Comparison of ENCODE assay signal across 36 mouse cellular contexts in genomic region chr7:43636194-43636593, GRCm38 (mm10). TPM values are rescaled to one million over a fixed set of nuclear protein-coding genes. Genes with fewer than 3 reads are reported as not detected.
DNase-seq lines count a peak whose midpoint lies in the region; ATAC-seq and TF ChIP-seq lines count a peak whose summit lies in the region.
"Had no signal": no experiment of that assay in that cellular context is flagged by ENCODE, and none has a peak within 500 bp of the region (broad histone marks: within the 10 kb centered on the region; RNA-seq: fewer than 3 reads in every experiment).

No protein-coding gene starts in this region.

- ATAC-seq in liver, postnatal 0 days = peak; percentile 51
- ATAC-seq in liver, embryonic 11.5 days (replicated peaks; ENCODE audit: low FRiP score) = no peak
- no peak for ATAC-seq in intestine, postnatal 0 days
- no peak for ATAC-seq in frontal cortex, adult (ENCODE audit: low TSS enrichment)
- ATAC-seq: activated CD4-positive, CD25-positive, alpha-beta regulatory T cell, adult 4 months; forebrain, embryonic 15.5 days had no signal

- 38% methylated on average over 2 of the region's 2 CpGs for whole genome bisulfite sequencing in liver, postnatal 0 days (ENCODE audit: insufficient replicate concordance)
- 54% methylated on average over 2 of the region's 2 CpGs for WGBS in liver, embryonic 11.5 days
- WGBS in bone marrow, adult 2 months = 23% methylated on average over 2 of the region's 2 CpGs
- WGBS in intestine, postnatal 0 days = 45% methylated on average over 2 of the region's 2 CpGs
- WGBS in small intestine, adult 2 months = 53% methylated on average over 2 of the region's 2 CpGs
- WGBS in embryonic facial prominence, embryonic 10.5 days = 74% methylated on average over 2 of the region's 2 CpGs

- no peak for TF ChIP-seq CTCF in liver, postnatal 0 days (IDR thresholded peaks at IDR 0.05; ENCODE audit: low read depth)
- no peak for TF ChIP-seq CTCF in bone marrow, adult 2 months (IDR thresholded peaks at IDR 0.05; ENCODE audit: control insufficient read depth, insufficient read depth, low read length)
- no peak for TF ChIP-seq CTCF in intestine, postnatal 0 days (IDR thresholded peaks at IDR 0.05; ENCODE audit: low read depth)
- no peak for TF ChIP-seq CTCF in small intestine, adult 2 months (IDR thresholded peaks at IDR 0.05; ENCODE audit: extremely low read depth, insufficient read length, insufficient replicate concordance, low read depth, low read length)

- no peak overlapping the region for H3K9ac ChIP-seq in liver, postnatal 0 days (replicated peaks)
- H3K9ac ChIP-seq in liver, embryonic 11.5 days (ENCODE audit: low read depth, low read length) = no peak overlapping the region
- no peak overlapping the region for H3K9ac ChIP-seq in intestine, postnatal 0 days (ENCODE audit: low read depth, low read length)
- H3K9ac ChIP-seq: embryonic facial prominence, embryonic 13.5 days; forebrain, embryonic 15.5 days; heart, embryonic 12.5 days; hindbrain, embryonic 15.5 days; liver, embryonic 15.5 days; lung, embryonic 15.5 days; midbrain, embryonic 12.5 days; neural tube, embryonic 13.5 days; stomach, embryonic 15.5 days had no signal

- H3K4me2 ChIP-seq in liver, postnatal 0 days (ENCODE audit: low read depth, low read length) = no peak overlapping the region
- H3K4me2 ChIP-seq in liver, embryonic 11.5 days = no peak overlapping the region
- H3K4me2 ChIP-seq in intestine, postnatal 0 days (replicated peaks; ENCODE audit: low read depth) = peak overlapping the region; percentile 32
- H3K4me2 ChIP-seq: embryonic facial prominence, embryonic 13.5 days; forebrain, embryonic 15.5 days; heart, embryonic 12.5 days; hindbrain, embryonic 15.5 days; liver, embryonic 15.5 days; lung, embryonic 15.5 days; midbrain, embryonic 12.5 days; neural tube, embryonic 13.5 days; stomach, embryonic 15.5 days had no signal

- no peaks in the 10 kb centered on the region for H3K27me3 ChIP-seq in liver, postnatal 0 days (ENCODE audit: insufficient read depth, low read length)
- H3K27me3 ChIP-seq in liver, embryonic 11.5 days (replicated peaks; ENCODE audit: control insufficient read depth, insufficient read depth, low read length) = no peaks in the 10 kb centered on the region
- H3K27me3 ChIP-seq in intestine, postnatal 0 days (replicated peaks; ENCODE audit: control insufficient read depth, insufficient read depth, low read length) = no peaks in the 10 kb centered on the region
- no peaks in the 10 kb centered on the region for H3K27me3 ChIP-seq in small intestine, adult 2 months (ENCODE audit: control insufficient read depth, insufficient read depth, low read length)
- no peaks in the 10 kb centered on the region for H3K27me3 ChIP-seq in embryonic facial prominence, embryonic 10.5 days (replicated peaks; ENCODE audit: low read depth, poor library complexity, severe bottlenecking)
- H3K27me3 ChIP-seq: embryonic facial prominence, embryonic 13.5 days; forebrain, embryonic 15.5 days; heart, embryonic 12.5 days; hindbrain, embryonic 15.5 days; liver, embryonic 15.5 days; lung, embryonic 15.5 days; midbrain, embryonic 12.5 days; neural tube, embryonic 13.5 days; stomach, embryonic 15.5 days had no signal

- no peak for TF ChIP-seq POLR2A in bone marrow, adult 2 months (IDR thresholded peaks at IDR 0.05; ENCODE audit: borderline replicate concordance, control insufficient read depth, low read depth, low read length)
- no peak for TF ChIP-seq POLR2A in small intestine, adult 2 months (IDR thresholded peaks at IDR 0.05; ENCODE audit: low read depth, low read length)

- H3K9me3 ChIP-seq in liver, postnatal 0 days (ENCODE audit: low read length) = no peaks in the 10 kb centered on the region
- H3K9me3 ChIP-seq in liver, embryonic 11.5 days (ENCODE audit: control insufficient read depth, low read length) = no peaks in the 10 kb centered on the region
- no peaks in the 10 kb centered on the region for H3K9me3 ChIP-seq in intestine, postnatal 0 days (ENCODE audit: control insufficient read depth)
- H3K9me3 ChIP-seq in embryonic facial prominence, embryonic 10.5 days = no peaks in the 10 kb centered on the region
- H3K9me3 ChIP-seq: embryonic facial prominence, embryonic 13.5 days; forebrain, embryonic 10.5 days; forebrain, embryonic 15.5 days; heart, embryonic 12.5 days; hindbrain, embryonic 10.5 days; hindbrain, embryonic 15.5 days; liver, embryonic 15.5 days; lung, embryonic 15.5 days; midbrain, embryonic 12.5 days; neural tube, embryonic 13.5 days; stomach, embryonic 15.5 days had no signal

- peak overlapping the region; percentile 44; the same call in 1 of the 2 replicates for H3K27ac ChIP-seq in liver, postnatal 0 days (ENCODE audit: low read depth)
- no peak overlapping the region for H3K27ac ChIP-seq in liver, embryonic 11.5 days (ENCODE audit: low read depth, low read length)
- H3K27ac ChIP-seq in bone marrow, adult 2 months (ENCODE audit: control insufficient read depth, insufficient read depth, low read depth, low read length, poor library complexity) = 0 out of 2 replicates have a peak overlapping the region, but pooled peaks have one; percentile 26
- H3K27ac ChIP-seq in intestine, postnatal 0 days (ENCODE audit: low read depth, low read length) = no peak overlapping the region
- peak overlapping the region; percentile 10; the same call in 1 of the 2 replicates for H3K27ac ChIP-seq in small intestine, adult 2 months (ENCODE audit: insufficient read depth, low read depth, low read length)
- no peak overlapping the region for H3K27ac ChIP-seq in embryonic facial prominence, embryonic 10.5 days (replicated peaks)
- H3K27ac ChIP-seq: embryonic facial prominence, embryonic 13.5 days; forebrain, embryonic 10.5 days; forebrain, embryonic 15.5 days; gastrocnemius, adult 2 months; heart, adult 2 months; hindbrain, embryonic 10.5 days; hindbrain, embryonic 15.5 days; liver, embryonic 15.5 days; lung, embryonic 15.5 days; midbrain, embryonic 12.5 days; neural tube, embryonic 13.5 days; stomach, embryonic 15.5 days had no signal

- no peak for DNase-seq in liver, postnatal 0 days
- no peak for DNase-seq in liver, embryonic 11.5 days (ENCODE audit: low spot score)
- DNase-seq in embryonic facial prominence, embryonic 10.5 days (ENCODE audit: low spot score) = no peak
- DNase-seq: adrenal gland, adult 2 months; adrenal gland, postnatal 36 days; cerebellum, adult 8-10 months; cerebellum, postnatal 25 days; embryo, embryonic 11 days; gastrocnemius, adult 2 months; gastrocnemius, postnatal 36 days; heart, adult 2 months; kidney, postnatal 14 days; layer of hippocampus, adult 9-11 months; liver; thymus, postnatal 14 days had no signal

- no peaks in the 10 kb centered on the region for H3K36me3 ChIP-seq in liver, postnatal 0 days (replicated peaks; ENCODE audit: insufficient read depth, low read length)
- no peaks in the 10 kb centered on the region for H3K36me3 ChIP-seq in liver, embryonic 11.5 days (ENCODE audit: control insufficient read depth, insufficient read depth, low read length)
- no peaks in the 10 kb centered on the region for H3K36me3 ChIP-seq in intestine, postnatal 0 days (ENCODE audit: control insufficient read depth, insufficient read depth)
- peaks cover 4% of the 10 kb centered on the region; the same call in 1 of the 2 replicates for H3K36me3 ChIP-seq in small intestine, adult 2 months (ENCODE audit: control insufficient read depth, insufficient read depth, low read length)
- no peaks in the 10 kb centered on the region for H3K36me3 ChIP-seq in embryonic facial prominence, embryonic 10.5 days (replicated peaks)
- H3K36me3 ChIP-seq: embryonic facial prominence, embryonic 13.5 days; forebrain, embryonic 10.5 days; forebrain, embryonic 15.5 days; heart, embryonic 12.5 days; hindbrain, embryonic 10.5 days; hindbrain, embryonic 15.5 days; liver, embryonic 15.5 days; lung, embryonic 15.5 days; midbrain, embryonic 12.5 days; neural tube, embryonic 13.5 days; stomach, embryonic 15.5 days had no signal

- H3K4me3 ChIP-seq in liver, postnatal 0 days (ENCODE audit: low read depth, low read length) = no peak overlapping the region
- no peak overlapping the region for H3K4me3 ChIP-seq in liver, embryonic 11.5 days (ENCODE audit: low read depth, low read length)
- no peak overlapping the region for H3K4me3 ChIP-seq in bone marrow, adult 2 months (replicated peaks; ENCODE audit: control insufficient read depth, low read depth, low read length)
- no peak overlapping the region for H3K4me3 ChIP-seq in intestine, postnatal 0 days (ENCODE audit: low read depth, low read length)
- H3K4me3 ChIP-seq in small intestine, adult 2 months (ENCODE audit: low read depth, low read length) = peak overlapping the region; percentile 32; the same call in 1 of the 2 replicates
- no peak overlapping the region for H3K4me3 ChIP-seq in embryonic facial prominence, embryonic 10.5 days
- H3K4me3 ChIP-seq: embryonic facial prominence, embryonic 13.5 days; forebrain, embryonic 10.5 days; forebrain, embryonic 15.5 days; gastrocnemius, adult 2 months; heart, adult 2 months; heart, embryonic 12.5 days; hindbrain, embryonic 10.5 days; hindbrain, embryonic 15.5 days; liver, embryonic 15.5 days; lung, embryonic 15.5 days; midbrain, embryonic 12.5 days; neural tube, embryonic 13.5 days; stomach, embryonic 15.5 days had no signal

- TF ChIP-seq EP300 in liver, postnatal 0 days (IDR thresholded peaks at IDR 0.05; ENCODE audit: low read depth) = no peak

- H3K4me1 ChIP-seq in liver, postnatal 0 days (ENCODE audit: insufficient read depth) = no peaks in the 10 kb centered on the region
- no peaks in the 10 kb centered on the region for H3K4me1 ChIP-seq in liver, embryonic 11.5 days (replicated peaks; ENCODE audit: control insufficient read depth, insufficient read depth, low read length)
- peaks cover 5% of the 10 kb centered on the region; the same call in 1 of the 2 replicates for H3K4me1 ChIP-seq in bone marrow, adult 2 months (ENCODE audit: control insufficient read depth, insufficient read depth, low read length)
- peaks cover 6% of the 10 kb centered on the region; the same call in 1 of the 2 replicates for H3K4me1 ChIP-seq in intestine, postnatal 0 days (replicated peaks; ENCODE audit: control insufficient read depth, insufficient read depth, low read length)
- H3K4me1 ChIP-seq in small intestine, adult 2 months (ENCODE audit: control insufficient read depth, insufficient read depth, insufficient read length, low read length) = peaks cover 26% of the 10 kb centered on the region; the same call in 1 of the 2 replicates
- H3K4me1 ChIP-seq in embryonic facial prominence, embryonic 10.5 days = no peaks in the 10 kb centered on the region
- H3K4me1 ChIP-seq: embryonic facial prominence, embryonic 13.5 days; forebrain, embryonic 10.5 days; forebrain, embryonic 15.5 days; heart, embryonic 12.5 days; hindbrain, embryonic 10.5 days; hindbrain, embryonic 15.5 days; liver, embryonic 15.5 days; lung, embryonic 15.5 days; midbrain, embryonic 12.5 days; neural tube, embryonic 13.5 days; stomach, embryonic 15.5 days had no signal

RNA-seq across cellular contexts. Expression of gene Ceacam18, which starts 1.7 kb away (rescaled TPM):
- polyA plus RNA-seq in liver, postnatal 0 days (2015; fragmentation: Nextera tagmentation; extraction: Ambion mirVana) = 0.14 TPM in 1 of 2 replicates, not detected in the other
- polyA plus RNA-seq in liver, embryonic 11.5 days (2014; fragmentation: Nextera tagmentation; extraction: Ambion mirVana) = not detected in 2 replicates
- not detected in 2 replicates for polyA plus RNA-seq in bone marrow, adult 2 months (2011; ENCODE audit: insufficient read depth, insufficient read length, low replicate concordance, missing spikeins)
- 59.7 and 68.3 TPM in 2 replicates for polyA plus RNA-seq in intestine, postnatal 0 days (2015; fragmentation: Nextera tagmentation; extraction: Ambion mirVana)
- polyA plus RNA-seq in small intestine, adult 2 months (2012; rRNA removed) = 42.7 and 57.8 TPM in 2 replicates
- not detected in 2 replicates for polyA plus RNA-seq in embryonic facial prominence, embryonic 10.5 days (2016; fragmentation: Nextera tagmentation; extraction: Ambion mirVana)
- polyA plus RNA-seq: activated CD4-positive, CD25-positive, alpha-beta regulatory T cell, adult 4 months; adrenal gland, adult 2 months; embryonic facial prominence, embryonic 13.5 days; forebrain, embryonic 10.5 days; forebrain, embryonic 15.5 days; heart, adult 2 months; heart, embryonic 12.5 days; heart, postnatal 0 days; hindbrain, embryonic 10.5 days; kidney, embryonic 14.5 days; limb, embryonic 11.5 days; lung, embryonic 15.5 days; midbrain, embryonic 12.5 days; midbrain, postnatal 0 days; neural tube, embryonic 13.5 days had no signal

RNA-seq across cellular contexts. Expression of gene Siglece, which starts 23.8 kb away (rescaled TPM):
- polyA plus RNA-seq in liver, postnatal 0 days (2015; fragmentation: Nextera tagmentation; extraction: Ambion mirVana) = 5.1 and 5.8 TPM in 2 replicates
- polyA plus RNA-seq in liver, embryonic 11.5 days (2014; fragmentation: Nextera tagmentation; extraction: Ambion mirVana) = 0.79 and 0.90 TPM in 2 replicates
- polyA plus RNA-seq in bone marrow, adult 2 months (2011; ENCODE audit: insufficient read depth, insufficient read length, low replicate concordance, missing spikeins) = 14.5 and 24.2 TPM in 2 replicates
- 0.50 and 0.64 TPM in 2 replicates for polyA plus RNA-seq in intestine, postnatal 0 days (2015; fragmentation: Nextera tagmentation; extraction: Ambion mirVana)
- polyA plus RNA-seq in small intestine, adult 2 months (2012; rRNA removed) = 2.2 and 3.0 TPM in 2 replicates
- polyA plus RNA-seq in embryonic facial prominence, embryonic 10.5 days (2016; fragmentation: Nextera tagmentation; extraction: Ambion mirVana) = 0.25 and 0.52 TPM in 2 replicates
- polyA plus RNA-seq: midbrain, postnatal 0 days; neural tube, embryonic 13.5 days had no signal

RNA-seq across cellular contexts. Expression of gene Zfp819, which starts 29.2 kb away (rescaled TPM):
- not detected in 2 replicates for polyA plus RNA-seq in liver, postnatal 0 days (2015; fragmentation: Nextera tagmentation; extraction: Ambion mirVana)
- 0.07 and 0.16 TPM in 2 replicates for polyA plus RNA-seq in liver, embryonic 11.5 days (2014; fragmentation: Nextera tagmentation; extraction: Ambion mirVana)
- polyA plus RNA-seq in bone marrow, adult 2 months (2011; ENCODE audit: insufficient read depth, insufficient read length, low replicate concordance, missing spikeins) = 1.6 TPM in 1 of 2 replicates, not detected in the other
- polyA plus RNA-seq in intestine, postnatal 0 days (2015; fragmentation: Nextera tagmentation; extraction: Ambion mirVana) = not detected in 2 replicates
- 0.05 TPM in 1 of 2 replicates, not detected in the other for polyA plus RNA-seq in small intestine, adult 2 months (2012; rRNA removed)
- 1.1 and 1.4 TPM in 2 replicates for polyA plus RNA-seq in embryonic facial prominence, embryonic 10.5 days (2016; fragmentation: Nextera tagmentation; extraction: Ambion mirVana)
- polyA plus RNA-seq: adrenal gland, adult 2 months; embryonic facial prominence, embryonic 13.5 days; heart, adult 2 months; heart, embryonic 12.5 days; heart, postnatal 0 days; intestine, embryonic 14.5 days; liver, embryonic 15.5 days; stomach, embryonic 15.5 days had no signal

RNA-seq across cellular contexts. Expression of gene Ctu1, which starts 35.6 kb away (rescaled TPM):
- polyA plus RNA-seq in liver, postnatal 0 days (2015; fragmentation: Nextera tagmentation; extraction: Ambion mirVana) = 3.2 and 4.5 TPM in 2 replicates
- 7.5 and 8.7 TPM in 2 replicates for polyA plus RNA-seq in liver, embryonic 11.5 days (2014; fragmentation: Nextera tagmentation; extraction: Ambion mirVana)
- polyA plus RNA-seq in bone marrow, adult 2 months (2011; ENCODE audit: insufficient read depth, insufficient read length, low replicate concordance, missing spikeins) = 2.4 and 3.6 TPM in 2 replicates
- polyA plus RNA-seq in intestine, postnatal 0 days (2015; fragmentation: Nextera tagmentation; extraction: Ambion mirVana) = 5.2 and 5.8 TPM in 2 replicates
- polyA plus RNA-seq in small intestine, adult 2 months (2012; rRNA removed) = 7.6 and 9.7 TPM in 2 replicates
- polyA plus RNA-seq in embryonic facial prominence, embryonic 10.5 days (2016; fragmentation: Nextera tagmentation; extraction: Ambion mirVana) = 18.1 and 18.7 TPM in 2 replicates

RNA-seq across cellular contexts. Expression of gene Klk14, which starts 54.0 kb away (rescaled TPM):
- polyA plus RNA-seq in liver, postnatal 0 days (2015; fragmentation: Nextera tagmentation; extraction: Ambion mirVana) = not detected in 2 replicates
- polyA plus RNA-seq in liver, embryonic 11.5 days (2014; fragmentation: Nextera tagmentation; extraction: Ambion mirVana) = 0.18 TPM in 1 of 2 replicates, not detected in the other
- polyA plus RNA-seq in bone marrow, adult 2 months (2011; ENCODE audit: insufficient read depth, insufficient read length, low replicate concordance, missing spikeins) = not detected in 2 replicates
- polyA plus RNA-seq in intestine, postnatal 0 days (2015; fragmentation: Nextera tagmentation; extraction: Ambion mirVana) = 0.09 and 0.12 TPM in 2 replicates
- polyA plus RNA-seq in small intestine, adult 2 months (2012; rRNA removed) = 0.09 TPM in 1 of 2 replicates, not detected in the other
- not detected in 2 replicates for polyA plus RNA-seq in embryonic facial prominence, embryonic 10.5 days (2016; fragmentation: Nextera tagmentation; extraction: Ambion mirVana)
- polyA plus RNA-seq: activated CD4-positive, CD25-positive, alpha-beta regulatory T cell, adult 4 months; adrenal gland, adult 2 months; embryonic facial prominence, embryonic 13.5 days; forebrain, embryonic 10.5 days; forebrain, embryonic 15.5 days; heart, embryonic 12.5 days; heart, postnatal 0 days; hindbrain, embryonic 10.5 days; hindbrain, embryonic 15.5 days; kidney, embryonic 14.5 days; limb, embryonic 11.5 days; liver, embryonic 15.5 days; lung, embryonic 15.5 days; midbrain, embryonic 12.5 days; midbrain, postnatal 0 days; neural tube, embryonic 13.5 days had no signal

Comparison
In these comparisons a context has a peak if more than half of its experiments do, and no peak if none do; other contexts are left out.
1. H3K27ac ChIP-seq: peak in liver, postnatal 0 days (single experiment), bone marrow, adult 2 months (single experiment) and small intestine, adult 2 months (single experiment); none in liver, embryonic 11.5 days (single experiment), intestine, postnatal 0 days (single experiment) and embryonic facial prominence, embryonic 10.5 days (single experiment).
2. RNA of gene Ceacam18, which starts 1.7 kb away (polyA plus RNA-seq): 59.7 to 68.3 TPM in intestine, postnatal 0 days and 42.7 to 57.8 TPM in small intestine, adult 2 months; 0.14 TPM in liver, postnatal 0 days, not detected in liver, embryonic 11.5 days, not detected in bone marrow, adult 2 months and not detected in embryonic facial prominence, embryonic 10.5 days; every median in the first group is over 10 times any median in the second.